ENCODE assay signal across 22 mouse cellular contexts in the genomic region with DNA sequence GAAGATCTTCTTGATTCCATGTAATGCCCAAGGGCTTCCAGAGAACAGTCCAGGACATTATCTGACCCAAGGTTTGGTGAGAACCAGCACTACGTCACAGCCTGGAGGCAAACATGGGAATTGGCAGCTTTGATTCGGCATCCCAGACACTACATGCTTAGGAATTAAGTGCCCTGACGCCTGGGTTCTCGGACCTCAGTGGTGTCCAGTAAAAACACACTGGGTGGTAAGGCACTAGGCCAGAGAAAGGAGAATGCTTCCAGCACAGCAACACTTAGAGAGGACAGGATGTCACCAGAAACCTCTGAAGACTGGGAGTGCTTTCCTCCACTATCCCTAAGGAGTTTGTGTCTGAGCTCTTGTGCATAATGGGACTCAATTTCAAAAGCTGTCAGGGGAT.
A peak's percentile ranks its signal among the peaks of the same experiment; 100 is the strongest.
DNase-seq lines count a peak whose midpoint lies in the region; ATAC-seq lines count a peak whose summit lies in the region.
"Had no signal": no experiment of that assay in that cellular context is flagged by ENCODE, and none has a peak within 500 bp of the region (broad histone marks: within the 10 kb centered on the region; RNA-seq: fewer than 3 reads in every experiment).

No protein-coding gene starts in this region.

- no peak overlapping the region for H3K27ac ChIP-seq in kidney, embryonic 15.5 days
- H3K27ac ChIP-seq: embryonic facial prominence, embryonic 15.5 days; forebrain, embryonic 10.5 days; gastrocnemius, adult 2 months; heart, embryonic 15.5 days; hindbrain, embryonic 10.5 days; hindbrain, embryonic 14.5 days had no signal

- H3K9me3 ChIP-seq in kidney, embryonic 15.5 days (replicated peaks): no peaks in the 10 kb centered on the region
- H3K9me3 ChIP-seq: embryonic facial prominence, embryonic 15.5 days; forebrain, embryonic 10.5 days; heart, embryonic 15.5 days; hindbrain, embryonic 10.5 days had no signal

- no peak overlapping the region for H3K4me3 ChIP-seq in kidney, embryonic 15.5 days (replicated peaks)
- H3K4me3 ChIP-seq: embryonic facial prominence, embryonic 15.5 days; erythroblast, embryonic 14.5 days; forebrain, embryonic 10.5 days; gastrocnemius, adult 2 months; heart, embryonic 15.5 days; hindbrain, embryonic 10.5 days had no signal

- no peaks in the 10 kb centered on the region for H3K4me1 ChIP-seq in kidney, embryonic 15.5 days
- H3K4me1 ChIP-seq: embryonic facial prominence, embryonic 15.5 days; forebrain, embryonic 10.5 days; heart, embryonic 15.5 days had no signal

- 75% methylated on average over 4 of the region's 4 CpGs for WGBS in kidney, embryonic 15.5 days

- no peak overlapping the region for H3K9ac ChIP-seq in kidney, embryonic 15.5 days
- H3K9ac ChIP-seq: embryonic facial prominence, embryonic 15.5 days; heart, embryonic 15.5 days; hindbrain, embryonic 14.5 days had no signal

- peak; percentile 4 for DNase-seq in kidney, adult 11 months
- peak; percentile 64 for DNase-seq in kidney, postnatal 14 days
- no peak for DNase-seq in kidney, adult 9 months
- DNase-seq in lung, postnatal 36 days: peak; percentile 6
- no peak for DNase-seq in lung, postnatal 4 days
- DNase-seq: adrenal gland, adult 8-10 months; cerebellum, adult 11 months; cerebellum, adult 8-10 months; cerebellum, postnatal 14 days; embryo, embryonic 11 days; gastrocnemius, adult 2 months; gastrocnemius, postnatal 25 days; heart, postnatal 14 days had no signal

- H3K4me2 ChIP-seq in kidney, embryonic 15.5 days: no peak overlapping the region
- H3K4me2 ChIP-seq: embryonic facial prominence, embryonic 15.5 days; heart, embryonic 11.5 days; heart, embryonic 15.5 days; hindbrain, embryonic 14.5 days had no signal

- ATAC-seq in kidney, embryonic 15.5 days (replicated peaks; ENCODE audit: low FRiP score): no peak
- ATAC-seq: forebrain, embryonic 14.5 days had no signal

- H3K36me3 ChIP-seq in kidney, embryonic 15.5 days: no peaks in the 10 kb centered on the region
- H3K36me3 ChIP-seq: embryonic facial prominence, embryonic 15.5 days; forebrain, embryonic 10.5 days; heart, embryonic 15.5 days; hindbrain, embryonic 10.5 days had no signal

- no peaks in the 10 kb centered on the region for H3K27me3 ChIP-seq in kidney, embryonic 15.5 days
- H3K27me3 ChIP-seq: embryonic facial prominence, embryonic 15.5 days; heart, embryonic 15.5 days had no signal

Comparison
In these comparisons a context has a peak if more than half of its experiments do, and no peak if none do; other contexts are left out.
1. DNase-seq: peak in kidney, adult 11 months (single experiment), kidney, postnatal 14 days (single experiment) and lung, postnatal 36 days (single experiment); none in kidney, adult 9 months (single experiment) and lung, postnatal 4 days (0 of 2).